Mouse (Mus musculus): ENCODE data around the gene Ddrgk1. TPM values are rescaled to one million over a fixed set of nuclear protein-coding genes. Genes with fewer than 3 reads are reported as not detected.

Ddrgk1 gene
- polyA plus RNA-seq, 1 experiment = 80.4 TPM

GRCm38 (mm10) chr2:130638101-130638611 lies 26.3 kb downstream of the Ddrgk1 start:
- Histone ChIP-seq H3K36me3 (ENCODE audit: control insufficient read depth, insufficient read depth) (no peaks in the 10 kb centered on the region), H3K4me3 (ENCODE audit: insufficient read depth, poor library complexity, severe bottlenecking) (no peak overlapping the region), H3K79me2 (ENCODE audit: control insufficient read depth, insufficient read depth) (no peaks in the 10 kb centered on the region), H3K79me3 (ENCODE audit: low read depth) (no peaks in the 10 kb centered on the region), H3ac (ENCODE audit: control insufficient read depth, insufficient read length, low read depth) (no peak overlapping the region), H3K27me3 (ENCODE audit: control insufficient read depth, insufficient read depth, insufficient read length) (no peaks in the 10 kb centered on the region)
- TF ChIP-seq MAX (IDR thresholded peaks at IDR 0.05) (no peak), CTCF (IDR thresholded peaks at IDR 0.05; ENCODE audit: control insufficient read depth, insufficient read depth, insufficient read length) (no peak)

- Histone ChIP-seq H3ac (ENCODE audit: control insufficient read depth, insufficient read length, low read depth) (no peak overlapping the region), H3K79me3 (ENCODE audit: low read depth) (no peaks in the 10 kb centered on the region), H3K27me3 (ENCODE audit: control insufficient read depth, insufficient read depth, insufficient read length) (no peaks in the 10 kb centered on the region), H3K36me3 (ENCODE audit: control insufficient read depth, insufficient read depth) (no peaks in the 10 kb centered on the region), H3K79me2 (ENCODE audit: control insufficient read depth, insufficient read depth) (no peaks in the 10 kb centered on the region), H3K4me3 (ENCODE audit: insufficient read depth, poor library complexity, severe bottlenecking) (no peak overlapping the region)
- TF ChIP-seq CTCF (IDR thresholded peaks at IDR 0.05; ENCODE audit: control insufficient read depth, insufficient read depth, insufficient read length) (no peak), CEBPB (IDR thresholded peaks at IDR 0.05; ENCODE audit: low read depth) (no peak), MAX (IDR thresholded peaks at IDR 0.05) (no peak), FOSL1 (IDR thresholded peaks at IDR 0.05; ENCODE audit: insufficient read depth, low read length, poor library complexity, severe bottlenecking) (no peak), MYOG (IDR thresholded peaks at IDR 0.05; ENCODE audit: control insufficient read depth, extremely low read depth, insufficient read length) (no peak), USF1 (IDR thresholded peaks at IDR 0.05; ENCODE audit: low read depth) (no peak), MYOD1 (IDR thresholded peaks at IDR 0.05; ENCODE audit: control insufficient read depth, insufficient read length, low read depth) (no peak)
Measured at GRCm38 (mm10) chr2:130635847-130636246, 28.6 kb downstream of the Ddrgk1 start.

DNA sequence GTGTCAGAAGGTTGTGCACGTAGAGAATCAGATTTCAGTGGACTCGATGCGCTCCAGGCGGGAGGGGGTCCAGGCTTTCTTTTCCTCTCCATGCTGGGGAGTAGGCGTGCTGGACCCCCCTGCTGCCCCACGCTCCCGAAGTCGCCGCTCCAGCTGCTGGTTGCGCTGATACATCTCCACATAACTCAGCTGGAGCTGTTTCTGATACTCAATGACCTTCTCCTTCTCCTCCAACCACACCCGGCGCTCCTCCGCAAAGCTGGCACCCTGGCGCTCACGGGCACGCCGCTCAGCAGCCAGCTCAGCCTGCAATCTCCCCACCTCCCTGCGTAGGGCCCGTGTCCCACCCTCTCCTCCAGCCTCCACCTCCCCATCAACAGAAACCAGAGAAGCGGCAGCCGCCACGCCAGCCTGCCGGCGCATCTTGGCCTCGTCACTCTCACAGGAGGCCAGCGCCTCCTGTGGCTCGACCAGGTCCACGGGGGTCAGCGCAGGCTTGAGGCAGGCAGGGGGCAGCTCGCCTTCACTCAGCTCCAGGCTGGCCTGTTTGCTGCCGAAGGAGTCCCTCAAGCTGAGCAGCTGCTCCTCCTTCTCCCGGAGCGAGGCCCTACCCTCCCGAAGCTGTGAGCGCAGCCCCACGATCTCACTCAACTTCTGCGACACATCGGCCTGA lies 29.6 kb downstream of the Ddrgk1 start:
- Histone ChIP-seq H3K36me3 (ENCODE audit: control insufficient read depth, insufficient read depth) (no peaks in the 10 kb centered on the region), H3K79me3 (ENCODE audit: low read depth) (no peaks in the 10 kb centered on the region), H3K79me2 (ENCODE audit: control insufficient read depth, insufficient read depth) (peaks cover 4% of the 10 kb centered on the region), H3K27me3 (ENCODE audit: control insufficient read depth, insufficient read depth, insufficient read length) (no peaks in the 10 kb centered on the region), H3K4me3 (ENCODE audit: insufficient read depth, poor library complexity, severe bottlenecking) (no peak overlapping the region), H3ac (ENCODE audit: control insufficient read depth, insufficient read length, low read depth) (no peak overlapping the region)
- TF ChIP-seq USF1 (IDR thresholded peaks at IDR 0.05; ENCODE audit: low read depth) (no peak), MYOD1 (IDR thresholded peaks at IDR 0.05; ENCODE audit: control insufficient read depth, insufficient read length, low read depth) (no peak), CTCF (IDR thresholded peaks at IDR 0.05; ENCODE audit: control insufficient read depth, insufficient read depth, insufficient read length) (no peak), FOSL1 (IDR thresholded peaks at IDR 0.05; ENCODE audit: insufficient read depth, low read length, poor library complexity, severe bottlenecking) (no peak), MAX (IDR thresholded peaks at IDR 0.05) (no peak), CEBPB (IDR thresholded peaks at IDR 0.05; ENCODE audit: low read depth) (no peak), MYOG (IDR thresholded peaks at IDR 0.05; ENCODE audit: control insufficient read depth, extremely low read depth, insufficient read length) (no peak)

DNA sequence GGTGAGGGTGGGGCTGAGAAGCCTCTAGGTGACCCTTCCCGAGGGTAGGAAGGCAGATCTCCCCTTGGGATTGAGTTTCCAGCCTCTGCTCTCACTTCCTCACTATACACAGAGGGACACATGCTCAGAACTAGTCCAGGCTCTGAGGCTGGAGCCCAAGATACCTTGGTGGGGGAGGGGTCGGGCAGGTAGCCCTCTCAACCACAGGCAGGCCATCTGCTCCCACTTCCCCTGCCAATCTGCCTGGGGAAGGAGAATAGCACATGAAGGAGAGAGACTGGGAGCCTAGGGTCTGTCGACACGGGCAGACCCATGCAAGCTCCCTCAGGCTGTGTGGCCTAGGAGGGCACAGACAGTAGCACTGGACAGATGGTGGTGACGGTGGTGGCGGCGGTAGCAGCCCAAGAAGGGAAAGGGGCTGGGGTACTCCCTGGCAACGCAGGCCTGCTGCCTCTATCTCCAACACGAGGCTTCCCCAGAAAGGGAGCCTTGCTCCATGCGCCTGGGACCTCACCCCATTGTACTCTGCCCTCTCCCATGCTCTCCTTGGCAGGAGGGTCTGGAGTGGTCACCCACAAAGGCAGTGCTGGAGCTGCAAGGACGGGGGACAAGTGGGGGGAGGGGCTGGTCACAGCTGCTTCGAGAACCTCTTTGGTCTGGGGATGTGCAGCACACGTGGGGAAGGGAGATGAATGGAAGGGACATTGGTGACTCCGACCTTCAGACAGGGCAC lies 30.3 kb downstream of the Ddrgk1 start:
- Histone ChIP-seq H3K4me3 (ENCODE audit: insufficient read depth, poor library complexity, severe bottlenecking) (no peak overlapping the region), H3K79me3 (ENCODE audit: low read depth) (peaks cover 6% of the 10 kb centered on the region), H3K36me3 (ENCODE audit: control insufficient read depth, insufficient read depth) (no peaks in the 10 kb centered on the region), H3ac (ENCODE audit: control insufficient read depth, insufficient read length, low read depth) (no peak overlapping the region), H3K79me2 (ENCODE audit: control insufficient read depth, insufficient read depth) (peaks cover 11% of the 10 kb centered on the region), H3K27me3 (ENCODE audit: control insufficient read depth, insufficient read depth, insufficient read length) (no peaks in the 10 kb centered on the region)
- TF ChIP-seq MYOG (IDR thresholded peaks at IDR 0.05; ENCODE audit: control insufficient read depth, extremely low read depth, insufficient read length) = no peak
- TF ChIP-seq CTCF (IDR thresholded peaks at IDR 0.05; ENCODE audit: control insufficient read depth, insufficient read depth, insufficient read length) = no peak
- no peak for TF ChIP-seq USF1 (IDR thresholded peaks at IDR 0.05; ENCODE audit: low read depth)
- no peak for TF ChIP-seq MYOD1 (IDR thresholded peaks at IDR 0.05; ENCODE audit: control insufficient read depth, insufficient read length, low read depth)
- TF ChIP-seq FOSL1 (IDR thresholded peaks at IDR 0.05; ENCODE audit: insufficient read depth, low read length, poor library complexity, severe bottlenecking) = no peak
- TF ChIP-seq MAX (IDR thresholded peaks at IDR 0.05) = no peak
- TF ChIP-seq CEBPB (IDR thresholded peaks at IDR 0.05; ENCODE audit: low read depth) = no peak

GRCm38 (mm10) chr2:130632887-130633675 lies 31.4 kb downstream of the Ddrgk1 start:
- no peak overlapping the region for H3K4me3 ChIP-seq (ENCODE audit: insufficient read depth, poor library complexity, severe bottlenecking)
- no peaks in the 10 kb centered on the region for H3K36me3 ChIP-seq (ENCODE audit: control insufficient read depth, insufficient read depth)
- no peak overlapping the region for H3ac ChIP-seq (ENCODE audit: control insufficient read depth, insufficient read length, low read depth)
- H3K79me2 ChIP-seq (ENCODE audit: control insufficient read depth, insufficient read depth) = peaks cover 22% of the 10 kb centered on the region
- H3K27me3 ChIP-seq (ENCODE audit: control insufficient read depth, insufficient read depth, insufficient read length) = no peaks in the 10 kb centered on the region
- H3K79me3 ChIP-seq (ENCODE audit: low read depth) = peaks cover 16% of the 10 kb centered on the region
- TF ChIP-seq MYOD1 (IDR thresholded peaks at IDR 0.05; ENCODE audit: control insufficient read depth, insufficient read length, low read depth) = no peak
- no peak for TF ChIP-seq FOSL1 (IDR thresholded peaks at IDR 0.05; ENCODE audit: insufficient read depth, low read length, poor library complexity, severe bottlenecking)
- no peak for TF ChIP-seq USF1 (IDR thresholded peaks at IDR 0.05; ENCODE audit: low read depth)
- no peak for TF ChIP-seq MAX (IDR thresholded peaks at IDR 0.05)
- TF ChIP-seq MYOG (IDR thresholded peaks at IDR 0.05; ENCODE audit: control insufficient read depth, extremely low read depth, insufficient read length) = no peak
- no peak for TF ChIP-seq CTCF (IDR thresholded peaks at IDR 0.05; ENCODE audit: control insufficient read depth, insufficient read depth, insufficient read length)
- TF ChIP-seq CEBPB (IDR thresholded peaks at IDR 0.05; ENCODE audit: low read depth) = no peak

All from C2C12 (cell line).